In the genomic region with DNA sequence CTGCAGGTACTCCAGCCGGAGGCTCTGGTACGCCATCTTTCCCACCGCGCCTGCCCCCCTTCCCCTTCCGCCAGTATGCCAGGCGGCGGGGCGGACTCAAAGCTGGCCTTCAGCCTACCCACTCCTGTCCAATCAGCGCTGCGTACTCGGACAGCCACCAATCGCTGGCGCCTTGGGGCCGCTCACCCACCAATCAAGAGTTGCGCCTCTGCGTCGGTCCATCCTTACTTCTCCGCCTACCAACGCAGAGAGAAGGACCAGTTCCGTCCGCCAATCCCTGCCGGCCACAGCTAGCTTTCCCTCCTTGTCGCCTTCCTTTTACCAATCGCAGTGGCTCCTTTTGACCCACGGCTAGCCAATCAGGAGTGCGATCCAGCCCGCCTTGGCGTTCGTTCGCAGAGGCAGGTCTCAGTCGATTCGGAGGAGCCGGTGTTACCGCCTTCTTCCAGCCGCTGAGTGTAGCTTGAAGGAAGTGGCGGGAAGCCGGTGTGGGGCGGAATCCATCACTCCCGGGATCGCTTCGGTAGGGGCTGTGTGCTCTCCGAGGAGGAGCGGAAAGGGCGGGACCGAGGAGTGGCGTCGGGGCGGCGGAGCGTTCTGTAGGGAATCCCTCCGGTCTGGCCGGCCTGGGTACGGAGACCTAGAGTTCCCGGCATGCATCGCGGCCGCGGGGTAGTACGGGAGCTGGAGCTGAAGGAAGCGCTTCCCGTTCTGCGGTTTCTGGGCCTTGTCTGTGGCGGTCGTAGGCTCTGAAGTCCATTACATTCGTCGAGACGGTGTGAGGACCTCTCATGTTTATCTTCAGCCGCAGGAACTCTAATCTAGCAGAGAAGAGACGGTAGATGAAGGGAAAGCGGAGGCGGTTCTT, we compare ENCODE assay signal across 8 mouse cellular contexts. TPM values are rescaled to one million over a fixed set of nuclear protein-coding genes. Genes with fewer than 3 reads are reported as not detected.
DNase-seq lines count a peak whose midpoint lies in the region; ATAC-seq lines count a peak whose summit lies in the region.

Gene Mis12, plus strand, starts transcription at position 411 of the 868 bp plus-strand sequence.
Gene Derl2, minus strand, starts transcription at position 641 of the 868 bp plus-strand sequence.

- DNase-seq in R1 (ENCODE audit: low read depth, low spot score): peak; percentile 100
- peak; percentile 98 for DNase-seq in cerebellum, postnatal 25 days
- peak; percentile 96 to 98 for DNase-seq in frontal cortex, postnatal 25 days (ENCODE audit: low spot score in 2 of 2)
- peak; percentile 96 for DNase-seq in hindbrain, embryonic 14.5 days (ENCODE audit: low spot score)
- DNase-seq in layer of hippocampus, postnatal 36 days: peak; percentile 98 to 99
- DNase-seq in lung, postnatal 36 days: peak; percentile 99
- DNase-seq in retina, postnatal 1 day: peak; percentile 100
- DNase-seq in urinary bladder, adult 18-20 months (ENCODE audit: low spot score in 2 of 2): peak; percentile 93 to 99

- H3K27me3 ChIP-seq in hindbrain, embryonic 14.5 days (ENCODE audit: control insufficient read depth, insufficient read depth, low read length): no peaks in the 10 kb centered on the region

- peak within 1 kb of the TSS; percentile 80 for H3K9ac ChIP-seq in hindbrain, embryonic 14.5 days

- H3K9me3 ChIP-seq in hindbrain, embryonic 14.5 days (ENCODE audit: control insufficient read depth, low read length): no peaks in the 10 kb centered on the region

- peak within 1 kb of the TSS; percentile 80 for H3K4me2 ChIP-seq in hindbrain, embryonic 14.5 days (replicated peaks)

- WGBS in hindbrain, embryonic 14.5 days: under 1% methylated on average over 71 of the region's 71 CpGs

- ATAC-seq in hindbrain, embryonic 14.5 days (ENCODE audit: low FRiP score): peak; percentile 100

- H3K4me1 ChIP-seq in hindbrain, embryonic 14.5 days (replicated peaks; ENCODE audit: control insufficient read depth, insufficient read depth, low read length): peaks cover 32% of the 10 kb centered on the region

- peak within 1 kb of the TSS; percentile 68 for H3K4me3 ChIP-seq in hindbrain, embryonic 14.5 days (replicated peaks; ENCODE audit: low read length)

- H3K36me3 ChIP-seq in hindbrain, embryonic 14.5 days (replicated peaks; ENCODE audit: control insufficient read depth, insufficient read depth): peaks cover 4% of the 10 kb centered on the region; the same call in 1 of the 2 replicates

- H3K27ac ChIP-seq in hindbrain, embryonic 14.5 days: peak within 1 kb of the TSS; percentile 76

RNA-seq across cellular contexts. Expression of gene Mis12, which starts in this region (rescaled TPM):
- 24.3 and 31.6 TPM in 2 replicates for polyA plus RNA-seq in hindbrain, embryonic 14.5 days (2014; fragmentation: Nextera tagmentation; extraction: Ambion mirVana)
- 10 to 100 TPM; 16.6 to 18.1 TPM for total RNA-seq in layer of hippocampus, postnatal 36 days (2021)

RNA-seq across cellular contexts. Expression of gene Derl2, which starts in this region (rescaled TPM):
- polyA plus RNA-seq in hindbrain, embryonic 14.5 days (2014; fragmentation: Nextera tagmentation; extraction: Ambion mirVana): 30.2 and 37.1 TPM in 2 replicates
- 10 to 100 TPM; 29.9 to 30.9 TPM for total RNA-seq in layer of hippocampus, postnatal 36 days (2021)

Comparison
In these comparisons a context has a peak if more than half of its experiments do, and no peak if none do; other contexts are left out.
1. Peak in every context shown above with its lines: DNase-seq, ATAC-seq, H3K4me3 ChIP-seq and H3K27ac ChIP-seq.